Mouse (Mus musculus) urinary bladder, postnatal 36 days (tissue): ENCODE measurements at regions not wholly inside any gene's neighbourhood (a gene's known extent, or its start where the extent isn't known, plus 50 kb on each side); places are given as distances from the start of the nearest gene placed in this dataset.

ENCODE experiments used
- DNase-seq, 2 experiments: peaks; one replicate each; pipeline ENCODE4 v3.0.0; 2022; ENCODE audit warnings: low spot score in 2 of 2, mixed read lengths in 1 of 2

- DNase-seq: no peak
Measured at GRCm38 (mm10) chr11:56165759-56166158, 124.9 kb upstream of the Nmur2 start.

DNA sequence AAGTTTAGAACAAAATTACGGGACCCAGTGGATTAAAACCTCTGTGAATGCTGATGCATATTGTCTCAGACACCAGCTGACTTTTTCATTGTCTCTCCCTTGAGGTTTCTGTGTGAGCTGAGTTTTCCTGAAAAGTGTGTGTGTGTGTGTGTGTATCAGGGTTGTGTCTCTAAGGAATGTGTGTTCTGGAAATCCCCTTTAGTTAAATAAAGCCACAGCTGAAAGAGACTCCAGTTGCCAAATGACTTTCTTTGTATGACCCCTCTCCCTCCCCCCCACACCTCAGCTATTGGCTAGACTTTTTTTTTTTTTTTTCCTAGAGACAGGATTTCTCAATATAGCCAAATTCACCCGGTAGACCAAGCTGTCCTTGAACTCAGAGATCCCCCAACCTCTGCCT lies 119.5 kb upstream of the Nmur2 start:
- no peak for DNase-seq

- DNase-seq: peak in 1 of 2 experiments; percentile 21
Measured at GRCm38 (mm10) chr11:56159412-56160074, 118.7 kb upstream of the Nmur2 start.

- no peak for DNase-seq
Measured at GRCm38 (mm10) chr11:56150825-56151342, 110.1 kb upstream of the Nmur2 start.

- DNase-seq: no peak
Measured at GRCm38 (mm10) chr11:56149752-56150151, 108.9 kb upstream of the Nmur2 start.

DNA sequence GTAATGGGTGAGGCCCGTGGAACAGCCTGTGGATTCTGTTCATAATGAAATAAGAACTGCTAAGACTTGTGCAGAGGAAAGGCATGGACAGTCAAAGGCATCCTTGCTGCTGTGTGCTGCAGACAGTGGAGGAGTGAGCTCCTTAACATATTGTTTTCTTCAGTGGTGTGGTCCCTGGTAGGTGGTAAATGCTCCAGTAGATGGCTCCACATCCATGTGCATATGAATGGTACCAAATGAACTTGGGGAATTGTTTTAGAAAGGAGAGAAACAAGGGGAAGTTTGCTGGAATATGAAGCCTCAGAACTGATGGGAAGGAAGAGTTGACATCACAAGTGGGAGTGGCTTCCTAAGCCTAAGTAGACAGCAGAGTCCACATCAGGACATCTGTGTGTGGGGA lies 108.1 kb upstream of the Nmur2 start:
- DNase-seq: no peak

DNA sequence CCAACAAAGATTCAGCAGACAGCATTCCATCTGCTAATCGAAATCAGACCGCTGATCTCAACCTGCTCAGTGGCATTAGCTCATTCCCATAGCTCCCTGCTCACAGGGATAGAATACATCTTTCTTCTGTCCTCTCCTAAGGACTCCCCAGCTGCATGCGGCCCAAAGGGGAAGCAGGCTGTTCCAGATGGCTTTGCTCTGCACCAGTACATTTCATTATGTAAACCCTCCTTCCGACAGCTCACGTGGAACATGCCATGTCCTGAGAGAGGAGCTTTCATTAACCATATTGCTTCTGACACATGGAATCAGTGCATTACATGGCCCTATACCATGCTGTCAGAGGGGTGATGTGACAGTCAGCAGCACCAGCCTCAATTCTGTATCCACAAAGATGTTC lies 105.9 kb upstream of the Nmur2 start:
- no peak for DNase-seq

DNA sequence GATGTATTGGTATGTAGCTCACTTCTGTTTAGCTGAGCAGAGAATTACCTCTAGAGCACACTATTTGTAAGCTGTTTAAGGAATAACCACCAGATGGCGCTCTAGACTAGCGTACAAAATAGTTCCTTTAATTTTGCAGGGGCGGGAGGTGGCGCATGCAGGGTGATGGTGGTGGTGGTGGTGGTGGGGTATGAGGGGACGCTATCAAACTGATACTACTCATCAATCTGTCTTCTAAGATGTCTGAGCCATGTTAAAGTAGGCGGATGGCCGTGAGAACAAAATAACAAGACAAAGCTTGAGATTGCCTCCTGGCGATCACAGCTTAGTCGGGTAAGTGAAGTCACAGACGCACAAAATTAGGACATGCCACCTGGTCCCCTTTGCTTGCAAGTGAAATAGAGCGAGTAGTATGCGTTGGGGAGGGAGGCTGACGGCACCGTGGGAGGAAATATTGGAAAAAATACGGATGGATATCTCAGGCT lies 90.6 kb upstream of the Nmur2 start:
- DNase-seq: no peak

DNA sequence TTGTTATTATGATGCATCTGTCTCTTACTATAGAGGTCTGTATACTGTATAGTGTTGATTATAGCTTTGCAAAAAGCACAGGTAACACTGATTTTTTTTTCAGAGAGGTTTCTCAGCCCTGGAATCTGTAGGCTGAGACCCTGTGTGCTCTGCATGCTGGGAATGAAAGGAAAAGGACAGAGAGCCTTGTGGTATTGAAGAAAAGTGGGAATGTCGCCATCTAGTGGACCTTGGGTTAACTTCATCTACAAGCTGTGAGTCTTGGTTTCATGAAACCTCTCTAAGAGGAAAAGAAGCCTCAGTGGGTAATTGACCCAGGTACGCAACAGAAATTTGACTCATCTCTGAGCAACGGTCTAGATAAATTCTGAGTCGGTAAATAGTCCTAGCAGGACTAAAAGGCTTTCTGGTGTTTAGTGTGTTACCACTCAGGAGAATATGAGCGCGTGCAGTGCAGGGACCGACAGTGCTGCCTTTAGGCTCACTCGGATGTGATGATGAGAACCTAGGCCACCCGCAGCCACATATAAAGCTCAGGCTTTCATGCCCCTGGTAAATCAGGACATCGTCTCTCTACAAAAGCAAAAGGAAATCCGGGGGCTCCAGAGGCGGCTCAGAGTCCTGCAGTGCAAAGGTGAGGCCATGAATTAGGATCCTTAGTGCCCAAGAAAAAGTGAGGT lies 75.9 kb upstream of the Nmur2 start:
- no peak for DNase-seq

DNA sequence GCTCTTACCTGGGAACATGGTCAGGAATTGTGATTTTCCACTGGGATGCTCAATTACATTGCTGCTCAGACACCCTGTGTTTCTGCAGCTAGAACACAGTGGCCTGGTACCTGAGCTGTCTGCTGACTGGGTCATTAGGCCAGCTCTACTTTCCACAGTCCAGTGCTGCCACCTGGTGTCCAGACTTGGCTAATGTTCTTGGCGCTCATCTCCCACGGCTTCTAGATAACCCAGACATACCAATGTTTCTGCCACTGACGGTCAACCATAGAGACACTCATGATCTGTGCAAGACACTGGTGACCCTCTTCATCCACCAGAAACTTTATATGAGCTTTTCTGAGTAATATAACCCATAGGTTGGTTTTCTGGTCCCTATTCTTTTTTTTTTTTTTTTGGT lies 67.1 kb upstream of the Nmur2 start:
- peak; percentile 37 to 64 for DNase-seq

- DNase-seq: peak in 1 of 2 experiments; percentile 20
Measured at GRCm38 (mm10) chr11:56105632-56106031, 64.8 kb upstream of the Nmur2 start.

- DNase-seq: no peak
Measured at GRCm38 (mm10) chr11:56092891-56093290, 52.1 kb upstream of the Nmur2 start.
